Mouse (Mus musculus): ENCODE measurements around the gene Pnpla2.

GRCm38 (mm10) chr7:141423811-141424210, 31.2 kb upstream of the Pnpla2 start:
- TF ChIP-seq CTCF (IDR thresholded peaks at IDR 0.05; ENCODE audit: borderline replicate concordance, insufficient read depth, low read length) (no peak), POLR2A (IDR thresholded peaks at IDR 0.05; ENCODE audit: low read depth, low read length) (no peak)
